Mouse (Mus musculus) ES-E14 (cell line): ENCODE measurements around the gene Tmigd1. TPM values are rescaled to one million over a fixed set of nuclear protein-coding genes. Genes with fewer than 3 reads are reported as not detected.

Experiments used
- DNase-seq: peaks from one replicate; pipeline ENCODE4 v3.0.0-alpha.2; 2013; ENCODE audit warnings: low read depth, low spot score
- H3K27ac ChIP-seq: 2 replicates; pipeline ENCODE4 v1.5.1; 2012; ENCODE audit warnings: low read depth, mild to moderate bottlenecking, low read length, moderate library complexity, mixed read lengths; ENCODE audit not compliant: poor library complexity, insufficient read depth, severe bottlenecking
- H3K36me3 ChIP-seq: 2 replicates; pipeline ENCODE4 v1.6.1; 2012; ENCODE audit warnings: mild to moderate bottlenecking, low read length, moderate library complexity, mixed read lengths; ENCODE audit not compliant: control insufficient read depth, poor library complexity, insufficient read depth, severe bottlenecking
- H3K4me1 ChIP-seq, 2 experiments: fragments of 150-350 bp in 1 of 2; sonication (generic) in 1 of 2; 2 replicates each; pipeline ENCODE4 v1.6.1; 2012; ENCODE audit warnings: low read length in 2 of 2, mild to moderate bottlenecking in 1 of 2, mixed read lengths in 1 of 2; ENCODE audit not compliant: control insufficient read depth in 2 of 2, insufficient read depth in 2 of 2, poor library complexity in 1 of 2
- H3K4me3 ChIP-seq, 2 experiments: fragments of 150-350 bp in 1 of 2; sonication (generic) in 1 of 2; 2 replicates each; pipeline ENCODE4 v1.5.1; 2012; ENCODE audit warnings: low read length in 2 of 2, low read depth in 1 of 2, mild to moderate bottlenecking in 1 of 2, mixed read lengths in 1 of 2; ENCODE audit not compliant: insufficient read depth in 1 of 2, poor library complexity in 1 of 2, severe bottlenecking in 1 of 2
- H3K9ac ChIP-seq: 2 replicates; pipeline ENCODE4 v1.6.1; 2012; ENCODE audit warnings: low read depth, mild to moderate bottlenecking, low read length, mixed read lengths; ENCODE audit not compliant: poor library complexity, insufficient read depth, severe bottlenecking
- H3K9me3 ChIP-seq: fragments of 150-350 bp; sonication (generic); 2 replicates; pipeline ENCODE4 v1.6.1; 2012; ENCODE audit warnings: low read depth, mild to moderate bottlenecking, low read length; ENCODE audit not compliant: control insufficient read depth, insufficient read depth
- CHD2 ChIP-seq: IDR thresholded peaks from 2 replicates; pipeline ENCODE4 v1.6.1; 2014; ENCODE audit warnings: mild to moderate bottlenecking, low read depth, low read length, inconsistent platforms
- HCFC1 ChIP-seq: IDR thresholded peaks from 2 replicates; pipeline ENCODE4 v1.6.1; 2012; ENCODE audit warnings: low read length, inconsistent platforms, borderline replicate concordance; ENCODE audit not compliant: insufficient read depth
- MAFK ChIP-seq: IDR thresholded peaks from 2 replicates; pipeline ENCODE4 v1.6.1; 2014; ENCODE audit warnings: mild to moderate bottlenecking, low read depth, low read length, inconsistent platforms; ENCODE audit not compliant: insufficient read depth
- ZC3H11A ChIP-seq: IDR thresholded peaks from 2 replicates; pipeline ENCODE4 v1.6.1; 2012; ENCODE audit warnings: low read depth, mild to moderate bottlenecking, inconsistent platforms, low read length, borderline replicate concordance
- ZNF384 ChIP-seq: IDR thresholded peaks from 2 replicates; pipeline ENCODE4 v1.6.1; 2012; ENCODE audit warnings: low read depth, low read length, inconsistent platforms
- in situ Hi-C, 2 experiments: fragments of 600-800 bp; cut with MboI; formaldehyde crosslinking; loops; one replicate each; pipeline ENCODE4 v1.15.1; 2025; ENCODE audit warnings: low sequenced_read_pairs in 2 of 2, inconsistent platforms in 1 of 2; ENCODE audit not compliant: unreplicated experiment in 2 of 2
- total RNA-seq: library from RNA; depleted of rRNA; stranded (reverse); fragments of 300-350 nt; gene quantifications from 2 replicates; pipeline ENCODE4 v1.2.3, GENCODE M21; 2012

Gene Tmigd1
- total RNA-seq, 1 experiment: not detected

DNA sequence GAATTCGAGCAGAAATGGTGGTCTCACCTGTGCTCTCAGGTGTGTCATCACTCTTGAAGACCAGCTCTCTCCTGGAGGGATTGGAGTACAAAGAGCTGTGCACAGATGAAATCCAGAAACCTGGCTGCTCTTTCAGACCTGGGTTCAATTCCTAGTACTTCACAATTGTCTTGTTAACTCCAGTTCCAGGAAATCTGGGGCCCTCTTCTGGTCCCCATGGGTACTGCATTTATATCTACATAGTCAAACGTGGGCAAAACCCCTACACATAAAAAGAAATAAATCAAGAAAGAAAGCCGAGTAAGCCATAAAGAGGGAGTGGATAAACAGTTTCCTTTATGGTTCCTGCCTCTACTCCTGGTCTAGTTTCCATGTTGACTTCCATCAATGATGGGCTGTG lies 31.2 kb downstream of the Tmigd1 start:
- H3K9me3 ChIP-seq: no peaks in the 10 kb centered on the region
- no peak overlapping the region for H3K27ac ChIP-seq
- TF ChIP-seq HCFC1 (no peak), ZC3H11A (no peak), MAFK (no peak), CHD2 (no peak), ZNF384 (no peak)
- DNase-seq: peak; percentile 47
- H3K4me3 ChIP-seq: no peak overlapping the region
- H3K9ac ChIP-seq: no peak overlapping the region
- H3K36me3 ChIP-seq: no peaks in the 10 kb centered on the region
- H3K4me1 ChIP-seq: no peaks in the 10 kb centered on the region
- in situ Hi-C loops: no loop called here

DNA sequence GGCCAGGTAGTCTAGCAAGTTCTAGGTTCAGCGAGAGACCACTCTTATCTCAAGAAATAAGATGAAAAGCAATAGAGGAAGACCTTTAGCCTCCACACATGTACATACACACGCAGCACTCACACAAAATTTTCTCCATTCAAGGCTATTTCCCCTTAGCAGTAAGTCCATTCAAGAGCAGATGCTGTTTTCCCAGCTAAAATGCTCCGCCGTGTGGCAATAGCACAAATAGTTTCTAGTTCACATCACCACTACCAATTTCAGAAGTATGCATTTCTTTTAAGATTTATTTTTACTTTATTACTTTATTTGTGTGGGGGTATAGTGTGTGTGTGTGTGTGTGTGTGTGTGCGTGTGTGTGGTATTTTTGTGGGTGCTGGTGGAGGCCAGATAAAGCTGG lies 34.6 kb downstream of the Tmigd1 start:
- no peak overlapping the region for H3K4me3 ChIP-seq
- TF ChIP-seq CHD2 (no peak), MAFK (no peak), ZC3H11A (no peak), ZNF384 (no peak), HCFC1 (no peak)
- DNase-seq: no peak

DNA sequence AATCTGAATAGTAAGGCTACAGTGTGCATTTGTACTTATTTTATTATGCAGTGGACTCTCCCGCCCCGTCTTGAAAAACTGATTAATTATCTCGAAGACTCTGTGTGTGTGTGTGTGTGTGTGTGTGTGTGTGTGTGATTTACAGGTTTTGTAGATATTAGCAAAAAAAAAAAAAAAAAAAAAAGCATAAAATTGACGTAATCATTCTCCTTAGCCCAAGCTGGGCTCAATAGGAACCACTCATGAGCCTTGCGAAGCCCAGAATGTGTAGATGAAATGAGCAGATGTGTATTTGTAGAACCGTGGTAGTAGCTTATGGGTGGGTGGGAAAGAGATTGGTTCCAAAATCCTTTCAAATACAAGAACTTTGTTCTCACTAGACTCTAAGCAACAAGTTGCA lies 42.9 kb downstream of the Tmigd1 start:
- Histone ChIP-seq H3K4me3 (peak overlapping the region; percentile 80 to 88), H3K9me3 (no peaks in the 10 kb centered on the region), H3K36me3 (peaks cover 2% of the 10 kb centered on the region), H3K4me1 (no peaks in the 10 kb centered on the region; a peak in 1 of 4 replicates), H3K27ac (no peak overlapping the region), H3K9ac (peak overlapping the region; percentile 93; the same call in 1 of the 2 replicates)
- TF ChIP-seq ZNF384 (no peak; the same call in 1 of the 2 replicates), CHD2 (no peak), ZC3H11A (no peak), MAFK (no peak), HCFC1 (no peak)
- DNase-seq: no peak
- in situ Hi-C loops: no loop called here

More for the DNA sequence above, 34.6 kb downstream of the Tmigd1 start:
- no peak overlapping the region for H3K9ac ChIP-seq
- no peaks in the 10 kb centered on the region for H3K9me3 ChIP-seq
- no peaks in the 10 kb centered on the region for H3K4me1 ChIP-seq
- H3K36me3 ChIP-seq: no peaks in the 10 kb centered on the region
- in situ Hi-C loops: no loop called here
- no peak overlapping the region for H3K27ac ChIP-seq

DNA sequence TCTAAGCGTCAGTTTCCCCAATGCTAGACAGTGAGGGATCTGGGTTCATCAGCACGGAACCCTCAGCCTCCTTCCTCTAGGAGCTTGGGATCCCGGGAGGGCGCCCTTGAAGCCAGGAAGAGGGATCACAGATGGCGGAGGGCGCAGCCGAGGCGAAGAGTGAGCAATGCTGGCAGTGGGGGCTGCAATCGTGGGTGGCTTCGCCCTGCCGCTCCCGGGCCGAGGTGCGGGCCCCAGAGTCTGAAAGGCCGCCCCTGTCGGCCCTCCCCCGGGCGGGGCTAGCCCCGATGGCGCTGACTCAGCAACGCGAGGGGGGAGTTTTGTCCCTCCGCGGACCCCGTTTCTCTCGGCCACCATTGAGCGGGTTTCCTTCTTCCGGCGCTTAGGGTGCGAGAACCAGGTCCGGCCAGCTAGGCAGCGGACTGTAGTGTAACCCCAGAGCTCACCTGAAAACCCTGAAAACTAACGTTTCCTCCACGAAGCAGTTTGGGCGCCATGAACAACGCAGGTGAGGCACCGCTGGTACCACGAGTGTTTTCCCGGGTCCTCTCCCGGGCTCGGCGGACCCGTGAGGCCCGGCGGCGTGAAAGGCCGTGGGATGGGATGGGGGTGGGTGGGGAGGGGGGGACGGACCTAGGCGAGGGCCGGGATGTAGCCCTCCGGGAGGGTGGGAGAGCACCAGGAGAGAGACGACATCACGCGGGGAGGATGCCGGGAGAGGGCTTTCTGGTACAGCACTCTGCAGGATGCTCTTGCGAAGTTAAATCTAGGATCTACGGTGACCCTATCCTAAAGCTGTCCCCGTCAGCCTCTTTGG lies 43.6 kb downstream of the Tmigd1 start:
- H3K9ac ChIP-seq: peak overlapping the region; percentile 93
- in situ Hi-C loops: no loop called here
- H3K4me1 ChIP-seq: no peaks in the 10 kb centered on the region; a peak in 1 of 4 replicates
- H3K27ac ChIP-seq: no peak overlapping the region; the same call in 1 of the 2 replicates
- H3K36me3 ChIP-seq: peaks cover 2% of the 10 kb centered on the region
- H3K9me3 ChIP-seq: no peaks in the 10 kb centered on the region
- DNase-seq: peak; percentile 84
- peak overlapping the region; percentile 80 to 88 for H3K4me3 ChIP-seq
- TF ChIP-seq HCFC1 (peak; percentile 67; the same call in 1 of the 2 replicates), MAFK (peak; percentile 100), ZC3H11A (no peak), CHD2 (no peak), ZNF384 (no peak)
